Mouse (Mus musculus): Measurements from ENCODE around the gene Erich6. TPM values are rescaled to one million over a fixed set of nuclear protein-coding genes. Genes with fewer than 3 reads are reported as not detected.
A peak's percentile ranks its signal among the peaks of the same experiment; 100 is the strongest.

Gene Erich6
- not detected in 2 replicates for total RNA-seq (2012; rRNA removed)
- total RNA-seq (2014; rRNA removed), result not detected in 2 replicates
- 0.11 TPM in 1 of 2 replicates, not detected in the other for polyA plus RNA-seq (2012; ENCODE audit: insufficient read length, low read depth)

DNA sequence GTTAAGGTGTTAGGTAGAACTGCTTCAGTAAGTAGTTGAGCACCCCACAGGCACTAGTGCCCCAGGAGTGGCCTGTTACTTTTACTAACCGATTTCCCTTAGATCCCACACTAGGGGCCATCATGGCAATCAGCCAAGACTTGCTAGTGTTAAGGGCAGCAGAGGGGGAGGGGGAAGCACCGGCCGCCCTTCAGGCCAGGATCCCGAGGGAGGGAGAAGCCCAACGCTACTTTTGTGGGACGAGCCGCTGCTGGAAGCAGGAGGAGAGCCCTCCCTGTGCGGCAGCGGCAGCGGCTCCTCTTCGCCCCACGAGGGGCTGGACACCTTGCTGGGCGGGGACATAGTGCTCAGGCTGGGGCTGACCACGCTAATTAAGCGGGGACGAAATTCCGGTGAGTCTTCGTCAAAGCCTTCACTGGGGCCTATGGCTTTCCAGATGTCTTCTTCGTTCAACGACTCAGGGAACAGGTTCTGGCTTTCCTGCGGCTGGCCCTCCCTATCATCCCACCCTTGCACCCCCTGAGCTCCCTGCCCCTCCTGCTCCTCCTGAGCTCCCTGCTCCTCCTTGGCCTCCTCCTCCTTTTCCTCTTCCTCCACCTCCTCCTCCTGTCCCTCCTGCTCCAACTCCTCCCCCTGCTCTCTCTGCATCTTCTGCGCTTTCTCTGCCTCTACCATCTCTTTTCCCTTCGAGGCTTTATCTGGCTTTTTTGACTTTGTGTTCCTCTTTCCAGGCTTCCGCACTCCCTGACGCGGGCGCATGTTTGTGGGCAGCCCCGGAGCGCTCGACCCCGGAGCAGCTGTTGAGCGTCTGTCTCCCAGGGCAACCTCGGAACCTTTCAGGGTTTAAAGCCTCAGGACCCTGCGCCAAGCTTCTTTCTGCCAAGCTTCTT, at the start of gene Erich6:
Gene Erich6 (minus strand): TSS at position 802 of the 890 bp plus-strand sequence.
- no peaks in the 10 kb centered on the region for H3K79me2 ChIP-seq (replicated peaks; ENCODE audit: control insufficient read depth, extremely low read depth, insufficient read depth, poor library complexity, severe bottlenecking)
- dilution Hi-C loops (cut with MboI; ENCODE audit: extremely low pct_ligation_motif_present, extremely low pct_unique_long_range_greater_than_20kb, low sequenced_read_pairs), result no loop called here
- TF ChIP-seq MAZ (IDR thresholded peaks at IDR 0.05; ENCODE audit: low read depth, low read length) (no peak), ELF1 (IDR thresholded peaks at IDR 0.05; ENCODE audit: low read depth, low read length) (no peak), IRF4 (IDR thresholded peaks at IDR 0.05; ENCODE audit: low read depth, low read length) (no peak), KAT2A (IDR thresholded peaks at IDR 0.05; ENCODE audit: insufficient replicate concordance, low read length) (no peak), POLR2A (IDR thresholded peaks at IDR 0.05; ENCODE audit: low read depth, low read length) (peak; percentile 41; the same call in 1 of the 2 replicates), CHD2 (IDR thresholded peaks at IDR 0.05; ENCODE audit: low read length) (no peak), EP300 (IDR thresholded peaks at IDR 0.05; ENCODE audit: low read length) (no peak), POLR2AphosphoS2 (IDR thresholded peaks at IDR 0.05; ENCODE audit: low read depth, low read length) (no peak), MAFK (IDR thresholded peaks at IDR 0.05; ENCODE audit: insufficient replicate concordance, low read length) (no peak), PAX5 (IDR thresholded peaks at IDR 0.05; ENCODE audit: low read length) (no peak), ETS1 (conservative IDR thresholded peaks at IDR 0.05; ENCODE audit: low read depth, low read length) (no peak), RAD21 (IDR thresholded peaks at IDR 0.05; ENCODE audit: low read depth, low read length) (no peak), UBTF (IDR thresholded peaks at IDR 0.05; ENCODE audit: low read depth, low read length) (no peak), HCFC1 (IDR thresholded peaks at IDR 0.05; ENCODE audit: low read depth, low read length) (no peak), MXI1 (IDR thresholded peaks at IDR 0.05; ENCODE audit: low read depth, low read length) (peak; percentile 55), MEF2A (IDR thresholded peaks at IDR 0.05; ENCODE audit: borderline replicate concordance, low read depth, low read length) (no peak), SIN3A (IDR thresholded peaks at IDR 0.05; ENCODE audit: low read length) (peak; percentile 0; the same call in 1 of the 2 replicates), TBP (conservative IDR thresholded peaks at IDR 0.05; ENCODE audit: low read depth, low read length) (no peak), JUN (IDR thresholded peaks at IDR 0.05; ENCODE audit: insufficient read depth, low read depth, low read length) (no peak), USF2 (conservative IDR thresholded peaks at IDR 0.05; ENCODE audit: low read depth, low read length) (no peak), E2F4 (IDR thresholded peaks at IDR 0.05; ENCODE audit: insufficient replicate concordance, low read depth, low read length) (no peak), MYC (IDR thresholded peaks at IDR 0.05; ENCODE audit: low read depth, low read length) (0 out of 2 replicates have a peak, but pooled peaks have one; percentile 33), BHLHE40 (IDR thresholded peaks at IDR 0.05; ENCODE audit: low read depth, low read length) (no peak), ZC3H11A (IDR thresholded peaks at IDR 0.05; ENCODE audit: low read depth, low read length) (no peak), ZKSCAN1 (IDR thresholded peaks at IDR 0.05; ENCODE audit: borderline replicate concordance, low read depth, low read length) (no peak), NRF1 (IDR thresholded peaks at IDR 0.05; ENCODE audit: low read depth, low read length) (0 out of 2 replicates have a peak, but pooled peaks have one; percentile 2), SMC3 (IDR thresholded peaks at IDR 0.05; ENCODE audit: low read depth, low read length) (no peak), CTCF (conservative IDR thresholded peaks at IDR 0.05 in 1 of 2, IDR thresholded peaks at IDR 0.05 in 1 of 2; ENCODE audit: low read depth in 2 of 2, low read length in 2 of 2) (no peak), GABPA (IDR thresholded peaks at IDR 0.05; ENCODE audit: insufficient replicate concordance, low read depth, low read length) (no peak), CHD1 (IDR thresholded peaks at IDR 0.05; ENCODE audit: low read depth, low read length) (no peak), TCF12 (IDR thresholded peaks at IDR 0.05; ENCODE audit: low read depth, low read length) (peak; percentile 2), RCOR1 (conservative IDR thresholded peaks at IDR 0.05; ENCODE audit: low read depth, low read length) (no peak), USF1 (IDR thresholded peaks at IDR 0.05; ENCODE audit: low read depth, low read length) (no peak), NELFE (IDR thresholded peaks at IDR 0.05; ENCODE audit: low read depth, low read length) (0 out of 2 replicates have a peak, but pooled peaks have one; percentile 42), ZNF384 (IDR thresholded peaks at IDR 0.05; ENCODE audit: low read depth, low read length) (no peak), ZMIZ1 (IDR thresholded peaks at IDR 0.05; ENCODE audit: low read depth, low read length) (no peak), JUND (conservative IDR thresholded peaks at IDR 0.05; ENCODE audit: low read depth, low read length) (no peak), MAX (IDR thresholded peaks at IDR 0.05; ENCODE audit: low read length) (no peak; the same call in 1 of the 2 replicates)
- H3K4me3 ChIP-seq (replicated peaks in 1 of 3; ENCODE audit: low read depth in 2 of 3, low read length in 2 of 3, poor library complexity in 1 of 3), result peak within 1 kb of the TSS; percentile 45 to 61 (median 49)
- H3K4me2 ChIP-seq (ENCODE audit: insufficient read depth, low read depth, poor library complexity, severe bottlenecking), result peak within 1 kb of the TSS; percentile 90
- no peaks in the 10 kb centered on the region for H3K36me3 ChIP-seq (replicated peaks in 1 of 2; ENCODE audit: control insufficient read depth in 1 of 2, insufficient read depth in 1 of 2, low read length in 1 of 2)
- H3K4me1 ChIP-seq (ENCODE audit: control insufficient read depth in 1 of 2, insufficient read depth in 2 of 2), result no peaks in the 10 kb centered on the region
- H3K9me3 ChIP-seq (replicated peaks; ENCODE audit: low read length), result peaks cover 6% of the 10 kb centered on the region
- H3K27ac ChIP-seq (ENCODE audit: insufficient read depth, low read depth), result no peak within 1 kb of the TSS
- peak; percentile 11 for DNase-seq (ENCODE audit: extremely low read depth)
- peak within 1 kb of the TSS; percentile 45 for H3K9ac ChIP-seq (ENCODE audit: insufficient read depth, low read depth)
- no peaks in the 10 kb centered on the region for H3K27me3 ChIP-seq (replicated peaks)
- in situ Hi-C loops (cut with MboI; ENCODE audit: low pct_ligation_motif_present, low pct_unique_long_range_greater_than_20kb, low sequenced_read_pairs), result no loop called here

Measured in CH12.LX (cell line).